Mouse (Mus musculus): ENCODE results near the gene Tmbim4. TPM values are rescaled to one million over a fixed set of nuclear protein-coding genes. Genes with fewer than 3 reads are reported as not detected.

Tmbim4 gene
- total and polyA plus RNA-seq, 3 experiments = 65.2 to 92.5 (median 74.0) TPM

DNA sequence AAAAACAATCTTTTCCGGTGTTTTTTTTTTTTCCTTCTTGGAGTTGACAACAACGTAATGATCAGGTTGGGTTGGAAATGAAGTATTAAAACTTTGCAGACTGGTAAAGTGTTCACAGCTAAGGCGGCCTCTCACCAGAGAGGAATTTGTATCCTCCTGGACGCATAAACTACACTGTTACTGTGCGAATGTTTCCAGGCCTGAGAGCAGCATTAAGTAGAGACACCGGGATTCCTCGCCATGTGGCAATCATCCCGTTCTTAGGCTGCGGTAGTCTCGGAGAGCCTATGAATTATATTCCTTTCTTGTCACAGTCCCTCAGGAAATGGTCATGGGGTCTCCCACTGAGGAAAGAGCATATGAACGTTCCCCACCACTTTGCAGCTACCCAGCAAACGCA lies 66.4 kb downstream of the Tmbim4 start:
- H3K36me3 ChIP-seq (replicated peaks) = no peaks in the 10 kb centered on the region
- no peak for ATAC-seq (ENCODE audit: extremely low read depth, insufficient number of reproducible peaks, low FRiP score, poor library complexity, severe bottlenecking)
- H3K4me1 ChIP-seq (ENCODE audit: insufficient read depth, low read depth, low read length) = no peaks in the 10 kb centered on the region
- 0 out of 2 replicates have a peak, but pooled peaks cover 3% of the 10 kb centered on the region for H3K9me3 ChIP-seq (replicated peaks)
- H3K27me3 ChIP-seq (ENCODE audit: insufficient read depth, low read length) = no peaks in the 10 kb centered on the region
- DNase-seq (ENCODE audit: low spot score) = no peak
- H3K4me3 ChIP-seq (ENCODE audit: low read depth, low read length) = no peak overlapping the region
- TF ChIP-seq CTCF (IDR thresholded peaks at IDR 0.05; ENCODE audit: low read depth, low read length) = no peak
- TF ChIP-seq TAL1 (conservative IDR thresholded peaks at IDR 0.05; ENCODE audit: low read depth, low read length) = no peak
- no peak for TF ChIP-seq GATA1 (IDR thresholded peaks at IDR 0.05; ENCODE audit: borderline replicate concordance, low read length)
- no peak for TF ChIP-seq POLR2AphosphoS5 (IDR thresholded peaks at IDR 0.05; ENCODE audit: insufficient replicate concordance, low read depth, low read length)
- no peak for TF ChIP-seq GATA2 (IDR thresholded peaks at IDR 0.05; ENCODE audit: borderline replicate concordance, low read depth, low read length)

- no peaks in the 10 kb centered on the region for H3K27me3 ChIP-seq (ENCODE audit: insufficient read depth, low read length)
- no peak for TF ChIP-seq CTCF (IDR thresholded peaks at IDR 0.05; ENCODE audit: low read depth, low read length)
- TF ChIP-seq POLR2AphosphoS5 (IDR thresholded peaks at IDR 0.05; ENCODE audit: insufficient replicate concordance, low read depth, low read length) = no peak
- TF ChIP-seq TAL1 (conservative IDR thresholded peaks at IDR 0.05; ENCODE audit: low read depth, low read length) = no peak
- no peak for TF ChIP-seq GATA1 (IDR thresholded peaks at IDR 0.05; ENCODE audit: borderline replicate concordance, low read length)
- no peak for TF ChIP-seq GATA2 (IDR thresholded peaks at IDR 0.05; ENCODE audit: borderline replicate concordance, low read depth, low read length)
- H3K4me3 ChIP-seq (ENCODE audit: low read depth, low read length) = no peak overlapping the region
- peaks cover 6% of the 10 kb centered on the region; the same call in 1 of the 2 replicates for H3K9me3 ChIP-seq (replicated peaks)
- no peak for ATAC-seq (ENCODE audit: extremely low read depth, insufficient number of reproducible peaks, low FRiP score, poor library complexity, severe bottlenecking)
- H3K36me3 ChIP-seq (replicated peaks) = no peaks in the 10 kb centered on the region
- no peak for DNase-seq (ENCODE audit: low spot score)
- no peaks in the 10 kb centered on the region for H3K4me1 ChIP-seq (ENCODE audit: insufficient read depth, low read depth, low read length)
Observed at GRCm38 (mm10) chr10:120269946-120270345, 68.6 kb downstream of the Tmbim4 start.

GRCm38 (mm10) chr10:120270777-120271176 lies 69.4 kb downstream of the Tmbim4 start:
- TF ChIP-seq GATA2 (IDR thresholded peaks at IDR 0.05; ENCODE audit: borderline replicate concordance, low read depth, low read length) (no peak), CTCF (IDR thresholded peaks at IDR 0.05; ENCODE audit: low read depth, low read length) (peak; percentile 65)
- no peak overlapping the region for H3K4me3 ChIP-seq (ENCODE audit: low read depth, low read length)
- H3K27me3 ChIP-seq (ENCODE audit: insufficient read depth, low read length) = no peaks in the 10 kb centered on the region
- H3K4me1 ChIP-seq (ENCODE audit: insufficient read depth, low read depth, low read length) = no peaks in the 10 kb centered on the region
- ATAC-seq (ENCODE audit: extremely low read depth, insufficient number of reproducible peaks, low FRiP score, poor library complexity, severe bottlenecking) = peak; percentile 57; the same call in 1 of the 2 replicates
- DNase-seq (ENCODE audit: low spot score) = no peak
- H3K36me3 ChIP-seq (replicated peaks) = no peaks in the 10 kb centered on the region
- H3K9me3 ChIP-seq (replicated peaks) = peaks cover 6% of the 10 kb centered on the region; the same call in 1 of the 2 replicates

GRCm38 (mm10) chr10:120271318-120271717 lies 69.9 kb downstream of the Tmbim4 start:
- Histone ChIP-seq H3K4me3 (ENCODE audit: low read depth, low read length) (no peak overlapping the region), H3K9me3 (replicated peaks) (peaks cover 6% of the 10 kb centered on the region; the same call in 1 of the 2 replicates), H3K36me3 (replicated peaks) (no peaks in the 10 kb centered on the region), H3K4me1 (ENCODE audit: insufficient read depth, low read depth, low read length) (no peaks in the 10 kb centered on the region), H3K27me3 (ENCODE audit: insufficient read depth, low read length) (no peaks in the 10 kb centered on the region)
- ATAC-seq (ENCODE audit: extremely low read depth, insufficient number of reproducible peaks, low FRiP score, poor library complexity, severe bottlenecking) = no peak
- DNase-seq (ENCODE audit: low spot score) = no peak
- no peak for TF ChIP-seq TAL1 (conservative IDR thresholded peaks at IDR 0.05; ENCODE audit: low read depth, low read length)
- no peak for TF ChIP-seq CTCF (IDR thresholded peaks at IDR 0.05; ENCODE audit: low read depth, low read length)
- no peak for TF ChIP-seq GATA1 (IDR thresholded peaks at IDR 0.05; ENCODE audit: borderline replicate concordance, low read length)
- TF ChIP-seq POLR2AphosphoS5 (IDR thresholded peaks at IDR 0.05; ENCODE audit: insufficient replicate concordance, low read depth, low read length) = no peak
- no peak for TF ChIP-seq GATA2 (IDR thresholded peaks at IDR 0.05; ENCODE audit: borderline replicate concordance, low read depth, low read length)

- Histone ChIP-seq H3K9me3 (replicated peaks) (peaks cover 10% of the 10 kb centered on the region), H3K36me3 (replicated peaks) (no peaks in the 10 kb centered on the region), H3K4me3 (ENCODE audit: low read depth, low read length) (no peak overlapping the region), H3K27me3 (ENCODE audit: insufficient read depth, low read length) (no peaks in the 10 kb centered on the region), H3K4me1 (ENCODE audit: insufficient read depth, low read depth, low read length) (no peaks in the 10 kb centered on the region)
- TF ChIP-seq CTCF (IDR thresholded peaks at IDR 0.05; ENCODE audit: low read depth, low read length) (no peak), TAL1 (conservative IDR thresholded peaks at IDR 0.05; ENCODE audit: low read depth, low read length) (no peak), POLR2AphosphoS5 (IDR thresholded peaks at IDR 0.05; ENCODE audit: insufficient replicate concordance, low read depth, low read length) (no peak), GATA2 (IDR thresholded peaks at IDR 0.05; ENCODE audit: borderline replicate concordance, low read depth, low read length) (no peak), GATA1 (IDR thresholded peaks at IDR 0.05; ENCODE audit: borderline replicate concordance, low read length) (no peak)
- ATAC-seq (ENCODE audit: extremely low read depth, insufficient number of reproducible peaks, low FRiP score, poor library complexity, severe bottlenecking) (no peak), DNase-seq (ENCODE audit: low spot score) (no peak)
Observed at GRCm38 (mm10) chr10:120271879-120272269, 70.5 kb downstream of the Tmbim4 start.

- H3K27me3 ChIP-seq (ENCODE audit: insufficient read depth, low read length) = no peaks in the 10 kb centered on the region
- DNase-seq (ENCODE audit: low spot score) (no peak), ATAC-seq (ENCODE audit: extremely low read depth, insufficient number of reproducible peaks, low FRiP score, poor library complexity, severe bottlenecking) (no peak)
- peaks cover 10% of the 10 kb centered on the region for H3K9me3 ChIP-seq (replicated peaks)
- H3K4me1 ChIP-seq (ENCODE audit: insufficient read depth, low read depth, low read length) = no peaks in the 10 kb centered on the region
- no peak for TF ChIP-seq POLR2AphosphoS5 (IDR thresholded peaks at IDR 0.05; ENCODE audit: insufficient replicate concordance, low read depth, low read length)
- no peak for TF ChIP-seq GATA1 (IDR thresholded peaks at IDR 0.05; ENCODE audit: borderline replicate concordance, low read length)
- TF ChIP-seq CTCF (IDR thresholded peaks at IDR 0.05; ENCODE audit: low read depth, low read length) = no peak
- no peak for TF ChIP-seq GATA2 (IDR thresholded peaks at IDR 0.05; ENCODE audit: borderline replicate concordance, low read depth, low read length)
- TF ChIP-seq TAL1 (conservative IDR thresholded peaks at IDR 0.05; ENCODE audit: low read depth, low read length) = no peak
- H3K36me3 ChIP-seq (replicated peaks) = no peaks in the 10 kb centered on the region
- no peak overlapping the region for H3K4me3 ChIP-seq (ENCODE audit: low read depth, low read length)
Observed at GRCm38 (mm10) chr10:120272270-120272883, 71.0 kb downstream of the Tmbim4 start.

All from G1E (cell line).